Mouse (Mus musculus) limb, embryonic 14.5 days (tissue): ENCODE results near the gene Rbm26. TPM values are rescaled to one million over a fixed set of nuclear protein-coding genes. Genes with fewer than 3 reads are reported as not detected.

Experiments used
- ATAC-seq: fragments of 200-750 bp; cut with Nextera tagmentation; 2 replicates; pipeline ENCODE4 v1.8.0; 2017; ENCODE audit warnings: low read depth, moderate number of reproducible peaks, moderate TSS enrichment; ENCODE audit not compliant: low FRiP score
- DNase-seq: peaks from one replicate; pipeline ENCODE4 v3.0.0-alpha.2; 2015; ENCODE audit warnings: low spot score
- H3K27ac ChIP-seq: fragments of 300-500 bp; sonication (generic); replicated peaks from 2 replicates; pipeline ENCODE4 v1.5.1; 2014; ENCODE audit warnings: low read depth, mild to moderate bottlenecking, low read length, moderate library complexity, mixed read lengths
- H3K27me3 ChIP-seq: fragments of 300-500 bp; sonication (generic); 2 replicates; pipeline ENCODE4 v1.6.1; 2014; ENCODE audit warnings: low read length, mixed read lengths; ENCODE audit not compliant: control insufficient read depth, insufficient read depth
- H3K36me3 ChIP-seq: fragments of 300-500 bp; sonication (generic); 2 replicates; pipeline ENCODE4 v1.6.1; 2014; ENCODE audit warnings: mild to moderate bottlenecking, low read length, moderate library complexity, mixed read lengths; ENCODE audit not compliant: control insufficient read depth, insufficient read depth
- H3K4me1 ChIP-seq: fragments of 300-500 bp; sonication (generic); 2 replicates; pipeline ENCODE4 v1.6.1; 2014; ENCODE audit warnings: antibody characterized with exemption, low read length, mixed read lengths; ENCODE audit not compliant: control insufficient read depth, insufficient read depth
- H3K4me2 ChIP-seq: fragments of 300-500 bp; sonication (generic); replicated peaks from 2 replicates; pipeline ENCODE4 v1.6.1; 2014; ENCODE audit warnings: low read depth, mild to moderate bottlenecking, low read length, moderate library complexity; ENCODE audit not compliant: severe bottlenecking
- H3K4me3 ChIP-seq: fragments of 300-500 bp; sonication (generic); replicated peaks from 2 replicates; pipeline ENCODE4 v1.5.1; 2014; ENCODE audit warnings: low read length
- H3K9ac ChIP-seq: fragments of 300-500 bp; sonication (generic); 2 replicates; pipeline ENCODE4 v1.6.1; 2014; ENCODE audit warnings: mild to moderate bottlenecking, low read depth, low read length, moderate library complexity; ENCODE audit not compliant: severe bottlenecking
- H3K9me3 ChIP-seq: fragments of 300-500 bp; sonication (generic); 2 replicates; pipeline ENCODE4 v1.6.1; 2016; ENCODE audit warnings: low read length; ENCODE audit not compliant: control insufficient read depth
- POLR2A ChIP-seq: fragments of 200-500 bp; IDR thresholded peaks from 2 replicates; pipeline ENCODE4 v1.8.0; 2012; ENCODE audit warnings: inconsistent platforms, mild to moderate bottlenecking, moderate library complexity, borderline replicate concordance; ENCODE audit not compliant: insufficient read depth, insufficient read length; ENCODE audit errors: extremely low read depth
- WGBS: fragments of 180-500 bp; shearing (Covaris S2); extraction: QIAGEN DNeasy Blood & Tissue Kit; methylation state at CpG from one replicate; pipeline ENCODE4 v1.1.7; 2014; 5-methylcytosine and 5-hydroxymethylcytosine counted together
- polyA plus RNA-seq, 2 experiments: library from polyadenylated mRNA; depleted of rRNA in 1 of 2; stranded (reverse) in 1 of 2; unstranded in 1 of 2; fragments of >200 nt; fragmentation: Nextera tagmentation in 1 of 2; extraction: Ambion mirVana in 1 of 2; gene quantifications; 2 replicates each; pipeline versions ENCODE4 v1.2.1 to v1.2.3; 2012 to 2014

The Rbm26 gene
- polyA plus RNA-seq, 2 experiments, result 45.0 to 65.9 TPM

- H3K9me3 ChIP-seq, result no peaks in the 10 kb centered on the region
- no peaks in the 10 kb centered on the region for H3K27me3 ChIP-seq
- H3K27ac ChIP-seq, result no peak overlapping the region
- no peak for DNase-seq
- no peak overlapping the region for H3K4me3 ChIP-seq
- no peak for ATAC-seq
- no peak overlapping the region for H3K4me2 ChIP-seq
- WGBS, result 50% methylated on average over 4 of the region's 4 CpGs
- no peaks in the 10 kb centered on the region for H3K4me1 ChIP-seq
- no peak for TF ChIP-seq POLR2A
- no peak overlapping the region for H3K9ac ChIP-seq
- H3K36me3 ChIP-seq, result no peaks in the 10 kb centered on the region
Measured at GRCm38 (mm10) chr14:105194682-105195081, 17.6 kb upstream of the Rbm26 start.

- H3K4me1 ChIP-seq, result no peaks in the 10 kb centered on the region
- no peaks in the 10 kb centered on the region for H3K9me3 ChIP-seq
- peak; percentile 50 for DNase-seq
- no peak overlapping the region for H3K27ac ChIP-seq
- H3K36me3 ChIP-seq, result no peaks in the 10 kb centered on the region
- WGBS, result 50% methylated on average over 3 of the region's 3 CpGs
- ATAC-seq, result no peak
- no peak overlapping the region for H3K9ac ChIP-seq
- no peak overlapping the region for H3K4me3 ChIP-seq
- TF ChIP-seq POLR2A, result no peak
- no peak overlapping the region for H3K4me2 ChIP-seq
- no peaks in the 10 kb centered on the region for H3K27me3 ChIP-seq
Measured at GRCm38 (mm10) chr14:105184866-105185265, 7.7 kb upstream of the Rbm26 start.

GRCm38 (mm10) chr14:105182786-105183185, 5.7 kb upstream of the Rbm26 start:
- no peak overlapping the region for H3K4me3 ChIP-seq
- no peak for ATAC-seq
- no peak overlapping the region for H3K4me2 ChIP-seq
- no peaks in the 10 kb centered on the region for H3K27me3 ChIP-seq
- 69% methylated on average over 3 of the region's 3 CpGs for WGBS
- H3K9me3 ChIP-seq, result no peaks in the 10 kb centered on the region
- H3K27ac ChIP-seq, result no peak overlapping the region
- H3K9ac ChIP-seq, result no peak overlapping the region
- H3K4me1 ChIP-seq, result no peaks in the 10 kb centered on the region
- no peak for DNase-seq
- no peak for TF ChIP-seq POLR2A
- no peaks in the 10 kb centered on the region for H3K36me3 ChIP-seq

GRCm38 (mm10) chr14:105179733-105180132, 2.6 kb upstream of the Rbm26 start:
- Histone ChIP-seq H3K9me3 (no peaks in the 10 kb centered on the region), H3K4me3 (no peak overlapping the region), H3K4me1 (peaks cover 11% of the 10 kb centered on the region), H3K4me2 (no peak overlapping the region), H3K27ac (no peak overlapping the region), H3K27me3 (no peaks in the 10 kb centered on the region), H3K36me3 (no peaks in the 10 kb centered on the region), H3K9ac (no peak overlapping the region)
- 97% methylated on average over 3 of the region's 3 CpGs for WGBS
- no peak for TF ChIP-seq POLR2A
- no peak for ATAC-seq
- no peak for DNase-seq

DNA sequence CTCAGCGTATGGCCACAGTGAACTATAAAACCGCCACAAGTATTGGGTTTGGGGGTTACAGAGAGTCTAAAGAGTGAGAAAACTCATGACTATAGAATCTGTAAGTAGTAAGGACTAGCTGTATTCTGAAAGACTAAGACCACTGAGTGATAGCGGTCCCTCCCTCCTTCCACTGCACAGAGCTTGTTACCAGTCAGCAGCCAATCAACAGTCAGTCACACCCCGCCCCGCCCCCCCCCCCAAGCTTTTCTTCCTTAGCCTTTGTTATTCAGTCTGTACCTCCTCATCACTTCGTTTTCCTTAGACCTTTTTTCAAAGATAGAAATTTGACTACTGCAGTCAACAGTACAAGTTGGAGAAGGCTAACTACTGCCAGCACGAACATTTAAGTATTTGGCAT, 1.9 kb upstream of the Rbm26 start:
- H3K9me3 ChIP-seq, result no peaks in the 10 kb centered on the region
- no peaks in the 10 kb centered on the region for H3K36me3 ChIP-seq
- H3K9ac ChIP-seq, result no peak overlapping the region
- 62% methylated on average over 7 of the region's 7 CpGs for WGBS
- no peak overlapping the region for H3K4me2 ChIP-seq
- TF ChIP-seq POLR2A, result no peak
- H3K4me3 ChIP-seq, result no peak overlapping the region
- ATAC-seq (no peak), DNase-seq (no peak)
- H3K27ac ChIP-seq, result no peak overlapping the region
- H3K27me3 ChIP-seq, result no peaks in the 10 kb centered on the region
- H3K4me1 ChIP-seq, result peaks cover 14% of the 10 kb centered on the region
